Mouse (Mus musculus) hindbrain, embryonic 11.5 days (tissue): ENCODE data around the gene Tspo2. TPM values are rescaled to one million over a fixed set of nuclear protein-coding genes. Genes with fewer than 3 reads are reported as not detected.

Experiments used
- ATAC-seq: fragments of 200-750 bp; cut with Nextera tagmentation; 2 replicates; pipeline ENCODE4 v1.8.0; 2017; ENCODE audit warnings: mild to moderate bottlenecking, moderate TSS enrichment, moderate library complexity; ENCODE audit not compliant: low FRiP score
- DNase-seq: peaks from one replicate; pipeline ENCODE4 v3.0.0-alpha.2; 2015; ENCODE audit warnings: low spot score
- H3K27ac ChIP-seq: fragments of 300-500 bp; sonication (generic); 2 replicates; pipeline ENCODE4 v1.5.1; 2014; ENCODE audit warnings: mild to moderate bottlenecking, low read depth, low read length
- H3K27me3 ChIP-seq: fragments of 300-500 bp; sonication (generic); 2 replicates; pipeline ENCODE4 v1.6.1; 2014; ENCODE audit warnings: mild to moderate bottlenecking, low read length, moderate library complexity, mixed read lengths; ENCODE audit not compliant: control insufficient read depth, insufficient read depth
- H3K36me3 ChIP-seq: fragments of 300-500 bp; sonication (generic); 2 replicates; pipeline ENCODE4 v1.6.1; 2014; ENCODE audit warnings: mild to moderate bottlenecking, low read length, moderate library complexity, mixed read lengths; ENCODE audit not compliant: control insufficient read depth, insufficient read depth
- H3K4me1 ChIP-seq: fragments of 300-500 bp; sonication (generic); replicated peaks from 2 replicates; pipeline ENCODE4 v1.6.1; 2014; ENCODE audit warnings: low read length, mixed read lengths; ENCODE audit not compliant: control insufficient read depth, insufficient read depth
- H3K4me2 ChIP-seq: fragments of 300-500 bp; sonication (generic); replicated peaks from 2 replicates; pipeline ENCODE4 v1.6.1; 2014; ENCODE audit warnings: mild to moderate bottlenecking, low read depth, low read length
- H3K4me3 ChIP-seq: fragments of 300-500 bp; sonication (generic); 2 replicates; pipeline ENCODE4 v1.5.1; 2014; ENCODE audit warnings: low read depth, low read length
- H3K9ac ChIP-seq: fragments of 300-500 bp; sonication (generic); 2 replicates; pipeline ENCODE4 v1.6.1; 2014; ENCODE audit warnings: low read depth, low read length
- H3K9me3 ChIP-seq: fragments of 300-500 bp; sonication (generic); 2 replicates; pipeline ENCODE4 v1.6.1; 2016; ENCODE audit warnings: low read length; ENCODE audit not compliant: control insufficient read depth
- WGBS: fragments of 180-500 bp; shearing (Covaris S2); extraction: QIAGEN DNeasy Blood & Tissue Kit; methylation state at CpG from one replicate; pipeline ENCODE4 v1.1.7; 2014; 5-methylcytosine and 5-hydroxymethylcytosine counted together
- polyA plus RNA-seq: library from polyadenylated mRNA; unstranded; fragments of >200 nt; fragmentation: Nextera tagmentation; extraction: Ambion mirVana; gene quantifications from 2 replicates; pipeline ENCODE4 v1.2.1, GENCODE M21; 2014

Tspo2 gene
- polyA plus RNA-seq, 1 experiment from 2014 or later: 0.06 TPM

- ATAC-seq: no peak
- 91% methylated on average over 6 of the region's 6 CpGs for WGBS
- H3K4me3 ChIP-seq: no peak overlapping the region
- no peak for DNase-seq
- no peak overlapping the region for H3K27ac ChIP-seq
- H3K4me2 ChIP-seq: no peak overlapping the region
- no peaks in the 10 kb centered on the region for H3K27me3 ChIP-seq
- H3K9ac ChIP-seq: no peak overlapping the region
- H3K36me3 ChIP-seq: no peaks in the 10 kb centered on the region
- no peaks in the 10 kb centered on the region for H3K4me1 ChIP-seq
- H3K9me3 ChIP-seq: no peaks in the 10 kb centered on the region
These were observed 33.8 kb downstream of the Tspo2 start for GRCm38 (mm10) chr17:48417521-48417920.

- no peak overlapping the region for H3K4me2 ChIP-seq
- H3K4me3 ChIP-seq: no peak overlapping the region
- ATAC-seq (peak; percentile 63; the same call in 1 of the 2 replicates), DNase-seq (peak; percentile 65)
- 90% methylated on average over 14 of the region's 14 CpGs for WGBS
- H3K36me3 ChIP-seq: no peaks in the 10 kb centered on the region
- H3K4me1 ChIP-seq: no peaks in the 10 kb centered on the region
- H3K27ac ChIP-seq: no peak overlapping the region
- no peak overlapping the region for H3K9ac ChIP-seq
- no peaks in the 10 kb centered on the region for H3K27me3 ChIP-seq
- no peaks in the 10 kb centered on the region for H3K9me3 ChIP-seq
These were observed 34.7 kb downstream of the Tspo2 start for GRCm38 (mm10) chr17:48416425-48417195.

GRCm38 (mm10) chr17:48416011-48416410 is 35.3 kb downstream of the Tspo2 start:
- no peak for DNase-seq
- Histone ChIP-seq H3K9ac (no peak overlapping the region), H3K9me3 (no peaks in the 10 kb centered on the region), H3K27ac (no peak overlapping the region), H3K4me2 (no peak overlapping the region), H3K27me3 (no peaks in the 10 kb centered on the region), H3K4me1 (no peaks in the 10 kb centered on the region; the same call in 1 of the 2 replicates), H3K4me3 (no peak overlapping the region), H3K36me3 (no peaks in the 10 kb centered on the region)
- 88% methylated on average over 7 of the region's 7 CpGs for whole genome bisulfite sequencing
- ATAC-seq: no peak

- WGBS: 68% methylated on average over 8 of the region's 8 CpGs
- no peaks in the 10 kb centered on the region for H3K27me3 ChIP-seq
- no peak for DNase-seq
These were observed 40.1 kb downstream of the Tspo2 start for GRCm38 (mm10) chr17:48411241-48411640.

GRCm38 (mm10) chr17:48410299-48410785 is 41.0 kb downstream of the Tspo2 start:
- under 1% methylated on average over 13 of the region's 13 CpGs for WGBS
- peak; percentile 28 for ATAC-seq
- H3K36me3 ChIP-seq: no peaks in the 10 kb centered on the region
- H3K4me1 ChIP-seq: no peaks in the 10 kb centered on the region; the same call in none of the 2 replicates
- peak overlapping the region; percentile 74 for H3K9ac ChIP-seq
- H3K4me2 ChIP-seq: peak overlapping the region; percentile 61
- no peaks in the 10 kb centered on the region for H3K27me3 ChIP-seq
- DNase-seq: no peak
- peak overlapping the region; percentile 95 for H3K27ac ChIP-seq
- H3K9me3 ChIP-seq: no peaks in the 10 kb centered on the region
- peak overlapping the region; percentile 58 for H3K4me3 ChIP-seq

More at GRCm38 (mm10) chr17:48411241-48411640, 40.1 kb downstream of the Tspo2 start:
- no peaks in the 10 kb centered on the region; the same call in none of the 2 replicates for H3K4me1 ChIP-seq
- H3K27ac ChIP-seq: 0 out of 2 replicates have a peak overlapping the region, but pooled peaks have one; percentile 11
- H3K9ac ChIP-seq: peak overlapping the region; percentile 74
- no peaks in the 10 kb centered on the region for H3K36me3 ChIP-seq
- H3K4me2 ChIP-seq: peak overlapping the region; percentile 61
- no peak for ATAC-seq
- peak overlapping the region; percentile 58 for H3K4me3 ChIP-seq
- H3K9me3 ChIP-seq: no peaks in the 10 kb centered on the region

GRCm38 (mm10) chr17:48409380-48410298 is 41.7 kb downstream of the Tspo2 start, which contains the start of the genes Nfya and Oard1:
Nfya (minus strand) TSS chr17:48409906.
Oard1 (plus strand) TSS chr17:48410014.
- H3K27me3 ChIP-seq: no peaks in the 10 kb centered on the region
- H3K36me3 ChIP-seq: no peaks in the 10 kb centered on the region
- H3K4me1 ChIP-seq: no peaks in the 10 kb centered on the region; the same call in none of the 2 replicates
- H3K4me2 ChIP-seq: peak within 1 kb of the TSS; percentile 80
- peak within 1 kb of the TSS; percentile 100 for H3K27ac ChIP-seq
- DNase-seq (peak; percentile 99), ATAC-seq (peak; percentile 97)
- under 1% methylated on average over 84 of the region's 84 CpGs for WGBS
- H3K9me3 ChIP-seq: no peaks in the 10 kb centered on the region
- H3K4me3 ChIP-seq: peak within 1 kb of the TSS; percentile 92
- H3K9ac ChIP-seq: peak within 1 kb of the TSS; percentile 99

GRCm38 (mm10) chr17:48408526-48409291 is 42.6 kb downstream of the Tspo2 start:
- ATAC-seq (peak; percentile 37), DNase-seq (peak; percentile 79)
- Histone ChIP-seq H3K9ac (peak overlapping the region; percentile 99), H3K36me3 (no peaks in the 10 kb centered on the region), H3K27ac (peak overlapping the region; percentile 100), H3K4me1 (no peaks in the 10 kb centered on the region; the same call in none of the 2 replicates), H3K9me3 (no peaks in the 10 kb centered on the region), H3K27me3 (no peaks in the 10 kb centered on the region), H3K4me2 (peak overlapping the region; percentile 80), H3K4me3 (peak overlapping the region; percentile 92)
- under 1% methylated on average over 47 of the region's 47 CpGs for WGBS
